Mouse (Mus musculus): ENCODE results near the gene Bahd1.

DNA sequence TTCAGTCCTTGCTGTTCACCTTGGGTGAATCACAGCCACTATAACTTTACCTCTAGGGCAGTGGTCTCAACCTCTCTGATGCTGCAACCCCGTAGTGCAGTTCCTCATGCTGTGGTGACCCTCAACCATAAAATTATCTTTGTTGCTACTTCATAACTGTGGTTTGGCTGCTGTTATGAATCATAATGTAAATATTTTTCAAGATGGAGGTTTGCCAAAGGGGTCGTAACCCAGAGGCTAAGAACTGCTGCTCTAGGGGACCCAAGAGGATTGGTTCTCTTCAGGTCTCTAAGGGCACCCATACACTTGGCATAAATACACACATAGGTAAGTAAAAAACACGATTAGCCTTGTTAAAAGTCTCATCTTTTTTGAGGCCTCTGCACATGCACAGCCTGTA, 29.6 kb upstream of the Bahd1 start:
- TF ChIP-seq CTCF (IDR thresholded peaks at IDR 0.05; ENCODE audit: extremely low read depth, insufficient read depth, insufficient read length, insufficient replicate concordance) (no peak), POLR2A (IDR thresholded peaks at IDR 0.05; ENCODE audit: low read depth, low read length) (no peak)

All from spleen, adult 2 months (tissue).